Mouse (Mus musculus) left cerebral cortex, adult 18-20 months (tissue): Measurements from ENCODE around the gene Cfd. TPM values are rescaled to one million over a fixed set of nuclear protein-coding genes. Genes with fewer than 3 reads are reported as not detected.

Experiments
- DNase-seq, 2 experiments: peaks; one replicate each; pipeline ENCODE4 v3.0.0; 2021 to 2022; ENCODE audit warnings: low spot score in 2 of 2, mixed read lengths in 1 of 2
- total RNA-seq, 2 experiments: library from RNA; stranded (reverse); gene quantifications; 2 replicates each; pipeline ENCODE4 v1.2.3; 2021

Gene Cfd
- total RNA-seq, 2 experiments from 2014 or later: not detected

DNA sequence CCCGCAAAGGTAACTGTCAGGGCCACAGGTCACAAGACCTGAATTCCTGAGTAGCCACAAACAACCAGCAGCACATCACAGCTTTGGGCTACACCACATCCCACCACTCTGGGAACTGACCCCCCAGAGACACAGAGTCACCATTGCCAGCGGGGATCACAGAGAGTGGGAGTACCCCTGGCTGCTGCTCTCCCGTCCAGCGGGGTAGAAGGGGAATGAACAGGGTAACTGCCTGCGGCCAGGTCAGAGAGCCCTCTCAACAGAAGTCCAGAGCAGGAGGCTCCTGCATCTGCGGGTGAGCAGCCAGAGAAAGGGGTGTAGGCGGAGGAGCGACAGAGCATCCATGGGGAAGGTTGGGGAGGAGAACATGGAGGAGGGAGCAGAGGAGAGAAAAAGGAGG is 25.4 kb downstream of the Cfd start:
- DNase-seq: no peak

DNA sequence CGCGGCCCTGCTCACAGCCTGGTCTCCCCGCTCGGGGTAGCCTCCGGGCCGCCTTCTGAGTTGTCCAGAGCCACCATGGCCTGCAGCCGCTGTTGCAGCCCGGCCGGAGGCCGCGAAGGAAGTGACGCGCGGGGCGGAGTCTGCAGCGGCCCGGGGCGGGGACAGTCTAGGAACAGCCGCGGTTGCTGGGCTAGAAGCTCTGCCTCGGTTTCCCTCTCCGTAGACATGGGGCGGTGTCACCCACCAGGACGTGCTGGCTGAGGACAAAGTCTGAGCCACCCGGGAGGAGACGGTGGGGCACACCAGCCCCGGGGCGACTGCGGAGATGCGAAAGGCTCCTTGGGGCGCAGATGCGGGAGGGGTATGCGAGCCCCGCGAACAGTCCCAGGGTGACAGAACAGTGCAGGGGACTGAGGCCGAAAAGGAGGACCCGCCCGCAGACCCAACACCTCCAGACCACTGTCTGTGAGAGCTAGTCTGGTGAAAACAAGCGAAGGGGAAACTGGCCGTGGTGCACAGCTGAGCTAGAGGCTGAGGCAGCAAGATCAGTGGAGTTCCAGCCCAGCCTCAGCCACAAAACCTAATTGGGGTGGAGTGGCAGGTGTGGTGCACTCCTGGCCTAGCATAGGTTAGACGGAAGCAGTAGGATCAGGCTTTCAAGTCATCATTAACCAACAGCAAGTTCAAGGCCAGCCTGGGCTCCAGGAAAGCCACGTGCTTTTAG is 26.3 kb downstream of the Cfd start, which contains the start of gene Kiss1r:
Kiss1r (plus strand) TSS at position 164 of the 724 bp plus-strand sequence.
- peak; percentile 84 to 89 for DNase-seq

DNA sequence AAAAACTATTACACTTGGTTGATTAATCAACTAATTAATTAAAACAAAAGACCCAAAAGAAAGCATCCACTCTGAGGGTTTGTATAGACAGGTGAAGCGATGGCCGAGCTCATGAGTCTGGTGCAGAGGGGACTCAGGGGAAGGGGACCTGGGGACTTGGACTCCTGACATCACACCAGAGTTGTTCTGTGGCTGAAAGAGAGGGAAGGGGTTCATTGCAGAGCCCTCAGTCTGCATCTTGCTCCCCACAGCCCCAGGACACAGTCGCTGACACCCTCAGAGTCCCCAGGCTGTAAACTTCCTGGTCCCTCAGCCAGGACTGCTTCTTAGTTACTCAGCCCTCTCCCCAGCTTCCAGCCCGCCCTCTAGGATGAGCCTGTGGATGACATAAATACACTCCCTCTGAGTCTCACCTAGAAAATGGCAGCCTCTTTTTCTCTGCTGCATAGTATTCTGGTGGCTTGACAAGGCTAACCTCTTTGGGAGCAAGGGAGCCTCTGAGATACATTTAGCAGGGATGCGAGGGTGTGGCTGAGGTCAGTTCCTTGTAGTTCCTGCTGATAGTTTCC is 27.0 kb downstream of the Cfd start:
- DNase-seq: no peak

GRCm38 (mm10) chr10:79918231-79919078 is 27.8 kb downstream of the Cfd start:
- DNase-seq: no peak

DNA sequence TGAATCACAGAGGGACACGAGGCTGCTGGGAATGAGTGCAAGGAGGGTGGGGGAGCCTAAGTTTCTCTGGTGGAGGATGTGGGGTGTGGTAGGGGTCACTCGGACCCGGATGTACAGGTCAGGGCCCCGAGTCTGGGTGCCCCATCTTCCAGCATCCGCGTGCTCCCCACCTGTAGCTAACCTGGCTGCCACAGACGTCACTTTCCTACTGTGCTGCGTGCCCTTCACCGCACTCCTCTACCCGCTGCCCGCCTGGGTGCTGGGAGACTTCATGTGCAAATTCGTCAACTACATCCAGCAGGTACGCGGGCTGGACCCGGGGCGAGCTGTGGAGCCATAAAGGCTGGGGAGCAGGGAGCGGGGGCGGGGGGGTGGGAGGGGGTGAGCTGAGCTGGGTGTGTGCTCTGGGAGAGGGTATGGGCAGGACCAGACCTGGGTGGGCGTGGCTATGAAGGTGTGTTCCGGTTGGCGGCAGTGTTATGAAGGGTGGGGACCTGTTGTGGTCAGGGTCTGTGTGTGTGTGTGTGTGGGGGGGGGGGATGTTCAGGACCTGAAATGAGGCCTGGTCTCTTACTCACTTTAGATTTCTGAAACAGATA is 28.7 kb downstream of the Cfd start:
- no peak for DNase-seq

GRCm38 (mm10) chr10:79920056-79920890 is 29.6 kb downstream of the Cfd start:
- DNase-seq: no peak

DNA sequence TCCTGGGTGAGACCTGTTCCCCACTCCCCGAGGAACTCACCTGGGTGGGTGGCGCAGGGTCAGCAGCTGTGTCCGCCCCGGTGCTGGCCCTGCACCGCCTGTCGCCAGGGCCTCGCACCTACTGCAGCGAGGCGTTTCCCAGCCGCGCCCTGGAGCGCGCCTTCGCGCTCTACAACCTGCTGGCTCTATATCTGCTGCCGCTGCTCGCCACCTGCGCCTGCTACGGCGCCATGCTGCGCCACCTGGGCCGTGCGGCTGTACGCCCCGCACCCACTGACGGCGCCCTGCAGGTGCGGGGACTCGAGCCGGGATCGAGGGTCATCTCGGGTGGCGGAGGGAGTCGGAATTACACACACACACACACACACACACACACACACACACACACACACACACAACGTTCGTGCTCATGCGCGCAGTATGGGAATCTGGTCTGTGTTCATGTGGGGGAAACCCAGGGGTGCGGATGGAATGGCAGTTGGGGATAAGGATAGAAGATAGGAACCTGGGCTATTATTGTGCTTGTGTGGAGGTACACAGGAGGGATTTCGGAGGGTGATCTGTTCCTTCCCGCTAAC is 30.4 kb downstream of the Cfd start, which contains the start of gene R3hdm4:
R3hdm4 (minus strand) TSS at position 251 of the 578 bp plus-strand sequence.
- DNase-seq: no peak

DNA sequence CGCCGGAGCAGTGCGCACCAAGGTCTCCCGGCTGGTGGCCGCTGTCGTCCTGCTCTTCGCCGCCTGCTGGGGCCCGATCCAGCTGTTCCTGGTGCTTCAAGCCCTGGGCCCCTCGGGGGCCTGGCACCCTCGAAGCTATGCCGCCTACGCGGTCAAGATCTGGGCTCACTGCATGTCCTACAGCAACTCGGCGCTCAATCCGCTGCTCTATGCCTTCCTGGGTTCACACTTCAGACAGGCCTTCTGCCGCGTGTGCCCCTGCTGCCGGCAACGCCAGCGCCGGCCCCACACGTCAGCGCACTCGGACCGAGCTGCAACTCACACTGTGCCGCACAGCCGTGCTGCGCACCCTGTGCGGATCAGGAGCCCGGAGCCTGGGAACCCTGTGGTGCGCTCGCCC is 30.9 kb downstream of the Cfd start:
- DNase-seq: no peak

DNA sequence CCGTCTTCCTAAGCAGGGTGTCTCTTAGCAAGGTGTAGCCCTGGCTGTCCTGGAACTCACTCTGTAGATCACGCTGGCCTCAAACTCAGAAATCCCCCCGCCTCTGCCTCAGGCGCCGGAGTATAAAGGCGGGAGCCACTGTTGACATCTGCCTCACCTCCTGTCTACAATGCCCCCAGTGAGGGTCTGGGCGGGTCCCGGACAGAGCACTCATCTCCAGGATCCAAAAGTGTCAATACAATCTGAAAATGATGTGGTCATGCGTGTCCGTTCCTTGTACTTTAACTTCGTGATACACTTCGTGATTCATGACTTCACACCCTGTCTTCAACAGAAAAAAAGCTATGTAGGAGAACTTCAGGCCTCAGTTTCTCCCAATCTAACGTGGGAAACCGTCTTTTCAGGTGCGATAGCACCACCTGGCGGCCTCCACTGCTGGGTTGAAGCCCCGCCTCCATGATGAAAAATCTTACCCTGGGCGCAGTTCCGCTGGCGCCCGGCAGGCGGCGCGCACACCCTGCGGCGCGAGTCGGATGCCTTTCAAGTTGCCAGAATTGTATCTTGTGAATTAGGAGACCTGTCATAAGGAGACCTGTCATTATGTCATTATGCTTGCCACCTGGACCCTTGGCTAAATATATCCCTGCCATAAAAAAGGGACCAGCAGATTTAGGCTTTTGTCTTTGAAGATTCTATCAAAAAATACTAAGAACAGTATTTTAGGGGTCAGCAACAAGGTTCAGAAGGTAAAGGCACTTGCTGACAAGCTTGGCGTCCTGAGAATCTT is 34.5 kb downstream of the Cfd start:
- DNase-seq: peak; percentile 94 to 97

DNA sequence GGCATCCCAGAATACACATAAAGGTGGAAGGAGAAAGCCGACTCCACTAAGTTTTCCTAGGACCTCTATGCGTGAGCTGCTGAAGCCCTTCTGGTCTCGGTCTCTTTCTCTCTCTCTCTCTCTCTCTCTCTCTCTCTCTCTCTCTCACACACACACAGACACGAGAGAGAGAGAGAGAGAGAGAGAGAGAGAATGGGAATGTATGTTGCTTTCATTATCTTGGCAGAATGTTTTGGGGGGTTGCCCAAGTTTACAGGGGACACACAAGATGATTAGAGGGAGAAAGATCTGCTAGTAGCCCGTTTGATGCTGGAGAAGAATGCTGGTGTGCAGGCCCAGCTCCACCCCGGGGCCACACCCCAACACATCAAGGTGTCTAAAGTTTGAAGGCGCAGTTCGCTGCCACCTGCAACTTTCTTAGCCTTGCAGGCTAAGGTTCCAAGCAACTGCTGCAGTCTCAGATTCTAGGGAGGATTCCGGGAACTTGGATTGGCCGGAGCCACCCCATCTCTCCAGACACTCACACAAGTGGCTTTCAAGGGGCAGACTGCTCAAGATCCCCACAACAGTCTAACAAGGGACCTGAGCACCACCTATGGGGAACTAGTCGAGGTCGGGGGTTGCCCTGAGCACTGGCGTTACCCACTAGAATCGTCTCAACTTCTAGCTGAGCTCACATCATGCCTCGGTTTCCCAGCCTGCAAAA is 35.3 kb downstream of the Cfd start:
- no peak for DNase-seq

- peak; percentile 84 to 90 for DNase-seq
These were observed 36.1 kb downstream of the Cfd start, which contains the start of gene Arid3a for GRCm38 (mm10) chr10:79926491-79927323. Gene Arid3a, plus strand, starts transcription at chr10:79927043.

- peak in 1 of 2 experiments; percentile 45 for DNase-seq
These were observed 36.8 kb downstream of the Cfd start for GRCm38 (mm10) chr10:79927324-79928029.

DNA sequence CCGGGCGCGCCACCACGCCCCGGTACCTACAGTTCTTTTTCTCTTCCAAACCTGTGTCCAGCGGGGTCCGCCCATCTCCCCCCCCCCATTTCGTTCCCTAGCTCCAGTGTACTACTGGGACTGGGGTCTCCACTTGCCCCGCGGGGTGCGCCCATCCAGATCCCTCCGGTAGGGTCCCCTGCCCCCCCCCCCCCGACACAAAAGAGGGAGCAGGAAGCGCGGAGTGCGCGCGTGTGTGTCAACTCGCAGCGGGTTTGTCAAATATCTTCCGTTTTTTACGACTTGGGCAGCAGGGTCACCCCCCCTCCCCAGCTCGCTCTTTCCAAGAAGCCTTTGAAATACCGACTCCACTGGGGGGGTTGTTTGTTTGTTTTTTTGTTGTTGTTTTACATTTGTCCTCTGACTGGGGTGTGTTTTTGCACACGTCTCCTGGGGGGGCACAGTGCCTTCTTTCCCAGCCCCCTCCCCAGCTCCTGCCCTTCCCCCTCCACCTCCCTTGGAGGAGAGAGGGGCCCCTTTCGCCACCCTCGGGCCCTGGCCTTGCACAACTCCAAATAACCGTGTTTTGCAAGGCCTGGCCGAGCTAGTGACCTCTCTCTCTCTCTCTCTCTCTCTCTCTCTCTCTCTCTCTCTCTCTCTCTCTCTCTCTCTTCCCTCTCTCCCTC is 37.5 kb downstream of the Cfd start:
- no peak for DNase-seq

DNA sequence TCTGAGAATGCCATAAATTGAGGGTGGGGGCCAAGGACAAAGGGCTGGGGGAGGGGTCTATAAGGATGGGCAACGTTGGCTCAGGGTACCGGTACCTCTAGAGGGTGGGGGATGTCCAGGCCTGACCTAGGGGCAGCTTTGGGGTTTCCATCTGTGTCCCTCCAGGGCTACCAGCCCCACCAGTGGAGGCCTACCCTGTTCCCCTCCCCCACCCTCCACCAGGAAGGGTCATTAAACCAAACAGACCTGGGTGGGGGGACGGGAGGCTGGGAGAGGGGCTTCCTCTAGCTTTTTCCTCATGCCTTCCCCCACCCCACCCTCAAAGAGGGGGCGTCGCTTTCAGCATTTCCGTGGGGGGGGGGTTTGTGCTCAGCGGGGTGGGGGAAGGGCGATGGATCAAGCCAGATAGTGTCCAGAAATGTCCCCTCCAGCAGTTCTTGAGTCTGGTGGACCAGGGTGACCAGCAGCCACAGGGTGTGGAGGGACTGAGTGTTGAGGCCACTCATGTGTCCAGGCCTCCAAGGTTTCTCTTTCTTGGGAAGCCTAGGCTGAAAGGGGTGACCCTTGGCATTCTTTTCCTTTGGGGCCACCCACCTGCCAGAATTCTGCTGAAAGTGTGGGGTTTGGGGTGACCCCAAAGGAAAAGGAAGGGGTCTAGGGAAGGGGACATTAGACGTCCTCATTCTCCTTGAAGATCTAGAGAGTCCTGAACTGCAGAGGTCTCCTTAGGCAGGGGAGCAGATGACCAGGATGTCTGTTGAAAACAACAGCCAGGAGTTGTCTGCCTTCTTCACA is 38.5 kb downstream of the Cfd start:
- no peak for DNase-seq

GRCm38 (mm10) chr10:79929967-79930825 is 39.5 kb downstream of the Cfd start:
- no peak for DNase-seq
